Mouse (Mus musculus): ENCODE data around the gene Ppp3ca. TPM values are rescaled to one million over a fixed set of nuclear protein-coding genes. Genes with fewer than 3 reads are reported as not detected.

Gene Ppp3ca
- polyA plus RNA-seq, 1 experiment = 25.3 TPM

DNA sequence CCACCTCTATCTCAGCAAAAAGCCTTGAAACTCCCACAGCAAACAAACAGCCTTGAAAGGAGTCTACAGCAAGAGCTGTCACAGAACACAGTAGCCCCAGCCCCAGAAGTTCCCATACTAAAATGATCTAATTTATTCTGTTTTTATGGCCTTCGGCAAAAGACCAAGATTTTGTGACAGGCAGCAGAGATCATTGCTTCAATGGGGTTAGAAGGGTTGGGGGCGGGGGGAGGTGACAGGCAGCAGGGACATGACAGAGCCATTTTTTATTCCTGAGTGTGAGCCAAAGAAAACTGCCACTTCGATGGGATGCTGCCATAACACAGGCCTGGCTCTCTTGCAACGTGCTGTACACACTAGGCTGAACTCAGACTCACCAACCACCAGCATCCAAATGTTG is 275.6 kb downstream of the Ppp3ca start:
- WGBS = 82% methylated on average over 4 of the region's 4 CpGs
- H3K4me3 ChIP-seq (ENCODE audit: low read depth, low read length) = no peak overlapping the region
- peaks cover 9% of the 10 kb centered on the region; the same call in 1 of the 2 replicates for H3K4me1 ChIP-seq (ENCODE audit: control insufficient read depth, insufficient read depth, insufficient read length, low read length)
- H3K36me3 ChIP-seq (ENCODE audit: control insufficient read depth, insufficient read depth, low read length) = no peaks in the 10 kb centered on the region
- TF ChIP-seq CTCF (IDR thresholded peaks at IDR 0.05; ENCODE audit: extremely low read depth, insufficient read length, insufficient replicate concordance, low read depth, low read length) (no peak), POLR2A (IDR thresholded peaks at IDR 0.05; ENCODE audit: low read depth, low read length) (no peak)
- H3K27me3 ChIP-seq (ENCODE audit: control insufficient read depth, insufficient read depth, low read length) = no peaks in the 10 kb centered on the region
- H3K27ac ChIP-seq (ENCODE audit: insufficient read depth, low read depth, low read length) = no peak overlapping the region

DNA sequence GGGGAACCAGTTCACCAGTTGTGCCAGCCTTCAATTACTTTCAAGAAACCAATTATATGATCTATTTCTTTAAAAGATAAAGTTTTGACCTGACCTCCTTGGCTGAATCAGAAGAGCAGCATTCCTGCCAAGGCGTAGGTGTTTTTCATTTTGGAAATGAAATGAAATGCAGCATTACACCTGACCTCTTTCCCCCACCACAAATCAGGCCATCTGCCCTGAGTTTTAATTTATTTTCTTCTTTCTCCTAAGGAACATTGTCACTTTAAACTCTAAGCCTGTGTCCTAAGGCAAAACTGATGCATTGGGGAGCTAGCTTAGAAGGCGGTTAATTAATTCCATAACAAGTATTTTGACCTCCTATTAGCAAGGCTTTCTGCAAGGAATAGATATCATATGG is 276.7 kb downstream of the Ppp3ca start:
- H3K27ac ChIP-seq (ENCODE audit: insufficient read depth, low read depth, low read length) = no peak overlapping the region
- 73% methylated on average over 2 of the region's 2 CpGs for WGBS

DNA sequence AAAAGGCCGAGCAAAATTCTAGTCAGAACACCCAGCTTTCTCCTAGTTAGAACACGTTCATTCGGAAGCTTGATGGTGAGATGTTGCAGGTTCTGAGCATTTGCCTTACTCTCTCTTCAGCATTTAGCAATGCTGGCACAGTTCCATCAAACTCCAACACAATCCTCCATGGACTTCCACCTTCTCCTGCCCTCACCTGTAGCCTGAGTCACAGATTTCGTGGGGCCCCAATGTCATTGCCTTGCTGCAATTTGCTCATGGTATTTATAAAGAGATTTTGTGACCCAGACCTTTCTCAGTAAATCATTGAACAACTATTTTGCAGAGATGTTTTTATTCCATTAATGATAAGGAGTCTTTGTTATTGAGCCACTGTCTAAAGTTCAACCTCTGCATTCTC is 278.2 kb downstream of the Ppp3ca start:
- 34% methylated on average over 4 of the region's 4 CpGs for whole genome bisulfite sequencing

More for the DNA sequence above, 276.7 kb downstream of the Ppp3ca start:
- Histone ChIP-seq H3K4me3 (ENCODE audit: low read depth, low read length) (no peak overlapping the region), H3K36me3 (ENCODE audit: control insufficient read depth, insufficient read depth, low read length) (no peaks in the 10 kb centered on the region), H3K4me1 (ENCODE audit: control insufficient read depth, insufficient read depth, insufficient read length, low read length) (peaks cover 9% of the 10 kb centered on the region; the same call in 1 of the 2 replicates), H3K27me3 (ENCODE audit: control insufficient read depth, insufficient read depth, low read length) (no peaks in the 10 kb centered on the region)
- TF ChIP-seq CTCF (IDR thresholded peaks at IDR 0.05; ENCODE audit: extremely low read depth, insufficient read length, insufficient replicate concordance, low read depth, low read length) = no peak
- no peak for TF ChIP-seq POLR2A (IDR thresholded peaks at IDR 0.05; ENCODE audit: low read depth, low read length)

DNA sequence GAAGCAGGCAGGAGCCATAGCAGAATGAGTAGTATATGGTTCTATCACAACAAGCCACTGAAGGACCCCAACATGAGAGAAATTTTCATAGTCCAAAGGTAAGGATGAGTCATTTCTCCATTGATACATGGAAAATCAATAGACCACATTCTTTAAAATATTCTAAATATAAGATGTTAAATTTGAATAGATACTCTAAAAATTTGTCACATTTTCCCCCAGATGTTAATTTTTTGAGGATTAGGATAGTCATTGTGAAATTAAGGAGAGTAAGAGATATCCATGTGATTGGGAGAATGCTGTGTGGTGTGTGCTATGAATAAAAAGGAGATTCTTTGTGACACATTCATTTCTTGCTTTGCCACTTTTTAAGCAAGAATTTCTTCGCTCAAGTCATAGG is 281.9 kb downstream of the Ppp3ca start:
- Histone ChIP-seq H3K36me3 (ENCODE audit: control insufficient read depth, insufficient read depth, low read length) (no peaks in the 10 kb centered on the region), H3K27me3 (ENCODE audit: control insufficient read depth, insufficient read depth, low read length) (no peaks in the 10 kb centered on the region), H3K4me1 (ENCODE audit: control insufficient read depth, insufficient read depth, insufficient read length, low read length) (peaks cover 21% of the 10 kb centered on the region), H3K4me3 (ENCODE audit: low read depth, low read length) (no peak overlapping the region), H3K27ac (ENCODE audit: insufficient read depth, low read depth, low read length) (no peak overlapping the region)
- no peak for TF ChIP-seq CTCF (IDR thresholded peaks at IDR 0.05; ENCODE audit: extremely low read depth, insufficient read length, insufficient replicate concordance, low read depth, low read length)
- WGBS = 87% methylated on average over 1 of the region's 1 CpGs

More for the DNA sequence above, 278.2 kb downstream of the Ppp3ca start:
- Histone ChIP-seq H3K4me3 (ENCODE audit: low read depth, low read length) (no peak overlapping the region), H3K4me1 (ENCODE audit: control insufficient read depth, insufficient read depth, insufficient read length, low read length) (peaks cover 9% of the 10 kb centered on the region; the same call in 1 of the 2 replicates), H3K36me3 (ENCODE audit: control insufficient read depth, insufficient read depth, low read length) (no peaks in the 10 kb centered on the region), H3K27me3 (ENCODE audit: control insufficient read depth, insufficient read depth, low read length) (no peaks in the 10 kb centered on the region), H3K27ac (ENCODE audit: insufficient read depth, low read depth, low read length) (no peak overlapping the region)
- TF ChIP-seq POLR2A (IDR thresholded peaks at IDR 0.05; ENCODE audit: low read depth, low read length) (no peak), CTCF (IDR thresholded peaks at IDR 0.05; ENCODE audit: extremely low read depth, insufficient read length, insufficient replicate concordance, low read depth, low read length) (no peak)

DNA sequence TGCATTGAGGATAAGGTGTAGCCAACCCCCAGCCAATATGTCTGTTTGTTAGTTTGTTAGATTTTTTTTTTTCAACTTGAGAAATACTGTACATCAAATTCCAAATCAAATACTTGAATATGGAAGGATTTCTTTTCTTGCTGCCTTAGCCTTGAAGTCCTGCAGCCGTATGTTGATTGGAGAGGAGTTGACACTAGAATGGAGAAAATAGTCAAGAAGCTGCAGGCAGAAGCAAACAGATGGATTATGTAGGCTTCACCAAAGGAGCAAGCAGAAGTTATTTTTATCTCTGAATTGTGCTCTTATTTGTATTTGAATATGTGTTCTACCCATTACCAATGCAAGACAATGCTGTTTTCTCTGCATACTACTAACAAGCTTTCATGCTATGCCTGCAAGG is 282.9 kb downstream of the Ppp3ca start:
- Histone ChIP-seq H3K4me3 (ENCODE audit: low read depth, low read length) (no peak overlapping the region), H3K4me1 (ENCODE audit: control insufficient read depth, insufficient read depth, insufficient read length, low read length) (peaks cover 17% of the 10 kb centered on the region), H3K36me3 (ENCODE audit: control insufficient read depth, insufficient read depth, low read length) (no peaks in the 10 kb centered on the region), H3K27me3 (ENCODE audit: control insufficient read depth, insufficient read depth, low read length) (no peaks in the 10 kb centered on the region), H3K27ac (ENCODE audit: insufficient read depth, low read depth, low read length) (no peak overlapping the region)
- 89% methylated on average over 1 of the region's 1 CpGs for WGBS
- TF ChIP-seq CTCF (IDR thresholded peaks at IDR 0.05; ENCODE audit: extremely low read depth, insufficient read length, insufficient replicate concordance, low read depth, low read length) = no peak
- no peak for TF ChIP-seq POLR2A (IDR thresholded peaks at IDR 0.05; ENCODE audit: low read depth, low read length)

DNA sequence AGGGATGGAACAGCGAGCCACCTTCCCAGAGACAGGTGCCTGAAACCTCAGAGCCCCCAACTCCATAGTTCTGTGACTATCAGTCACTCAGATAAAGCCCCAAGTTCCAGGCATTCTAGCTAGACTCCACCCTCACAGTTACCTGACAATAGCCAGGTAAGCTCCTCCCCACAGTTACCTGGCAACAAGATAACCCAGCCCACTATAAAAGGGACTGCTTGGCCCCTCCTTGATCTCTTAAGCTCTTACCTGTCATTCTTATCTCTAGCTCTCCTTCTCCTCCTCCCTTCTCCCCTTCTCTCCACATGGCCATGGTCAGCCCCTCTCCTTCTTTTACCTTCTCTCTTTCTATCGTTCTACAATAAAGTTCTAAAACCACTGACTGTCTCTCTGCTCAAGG is 285.1 kb downstream of the Ppp3ca start:
- H3K27me3 ChIP-seq (ENCODE audit: control insufficient read depth, insufficient read depth, low read length) = no peaks in the 10 kb centered on the region
- no peak overlapping the region for H3K4me3 ChIP-seq (ENCODE audit: low read depth, low read length)
- TF ChIP-seq CTCF (IDR thresholded peaks at IDR 0.05; ENCODE audit: extremely low read depth, insufficient read length, insufficient replicate concordance, low read depth, low read length) (no peak), POLR2A (IDR thresholded peaks at IDR 0.05; ENCODE audit: low read depth, low read length) (no peak)
- H3K4me1 ChIP-seq (ENCODE audit: control insufficient read depth, insufficient read depth, insufficient read length, low read length) = peaks cover 12% of the 10 kb centered on the region
- H3K27ac ChIP-seq (ENCODE audit: insufficient read depth, low read depth, low read length) = peak overlapping the region; percentile 7; the same call in 1 of the 2 replicates
- no peaks in the 10 kb centered on the region for H3K36me3 ChIP-seq (ENCODE audit: control insufficient read depth, insufficient read depth, low read length)
- 35% methylated on average over 2 of the region's 2 CpGs for WGBS

DNA sequence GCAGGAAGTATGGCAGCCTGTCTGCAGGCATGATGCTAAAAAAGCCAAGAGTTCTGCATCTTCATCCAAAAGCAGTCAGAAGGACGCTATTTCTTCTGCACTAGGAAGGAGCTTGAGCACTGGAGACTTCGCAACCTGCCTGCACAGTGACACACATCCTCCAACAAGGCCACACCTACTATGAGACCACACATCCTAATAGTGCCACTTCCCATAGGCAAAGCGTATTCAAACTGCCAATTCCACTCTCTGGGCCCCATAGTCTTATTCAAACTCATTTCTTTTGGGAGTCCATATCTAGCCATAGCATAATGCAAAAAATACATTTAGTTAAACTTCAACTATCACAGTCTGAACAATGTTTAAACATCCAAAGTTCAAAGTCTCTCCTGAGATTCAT is 290.4 kb downstream of the Ppp3ca start:
- TF ChIP-seq POLR2A (IDR thresholded peaks at IDR 0.05; ENCODE audit: low read depth, low read length) (no peak), CTCF (IDR thresholded peaks at IDR 0.05; ENCODE audit: extremely low read depth, insufficient read length, insufficient replicate concordance, low read depth, low read length) (no peak)
- H3K27me3 ChIP-seq (ENCODE audit: control insufficient read depth, insufficient read depth, low read length) = no peaks in the 10 kb centered on the region
- H3K36me3 ChIP-seq (ENCODE audit: control insufficient read depth, insufficient read depth, low read length) = no peaks in the 10 kb centered on the region
- H3K4me1 ChIP-seq (ENCODE audit: control insufficient read depth, insufficient read depth, insufficient read length, low read length) = peaks cover 11% of the 10 kb centered on the region
- H3K27ac ChIP-seq (ENCODE audit: insufficient read depth, low read depth, low read length) = peak overlapping the region; percentile 26
- WGBS = 41% methylated on average over 3 of the region's 3 CpGs
- H3K4me3 ChIP-seq (ENCODE audit: low read depth, low read length) = no peak overlapping the region

Data from small intestine, adult 2 months (tissue).